Mouse (Mus musculus) MN1 (cell line): ENCODE measurements around the gene Ndufb6.

ENCODE experiments used
- DNase-seq: peaks from one replicate; pipeline ENCODE4 v3.0.0-alpha.2; 2016; ENCODE audit warnings: low spot score

The Ndufb6 gene

GRCm38 (mm10) chr4:40254385-40255103 lies 24.7 kb downstream of the Ndufb6 start:
- DNase-seq: no peak

DNA sequence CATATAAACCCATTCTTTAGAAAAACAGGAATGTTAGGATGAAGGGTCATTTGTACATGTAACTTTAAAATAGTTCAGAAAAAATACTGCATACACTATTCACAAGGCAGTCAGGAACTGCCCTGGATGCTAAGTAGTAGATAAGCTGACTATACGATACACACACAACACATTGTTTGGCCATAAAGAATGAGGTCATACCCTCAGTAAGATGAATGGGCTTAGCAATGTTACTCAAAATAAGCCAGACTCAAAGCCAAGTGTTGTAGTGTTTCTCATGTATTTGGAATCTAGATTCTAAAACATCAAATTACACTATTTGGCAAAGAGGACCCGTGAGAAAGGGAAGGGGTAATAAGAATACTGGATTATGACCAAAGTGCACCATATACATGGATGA lies 25.5 kb downstream of the Ndufb6 start:
- no peak for DNase-seq

- DNase-seq: no peak
Observed at GRCm38 (mm10) chr4:40250984-40251383, 28.2 kb downstream of the Ndufb6 start.

GRCm38 (mm10) chr4:40244035-40244434 lies 35.2 kb downstream of the Ndufb6 start:
- no peak for DNase-seq

DNA sequence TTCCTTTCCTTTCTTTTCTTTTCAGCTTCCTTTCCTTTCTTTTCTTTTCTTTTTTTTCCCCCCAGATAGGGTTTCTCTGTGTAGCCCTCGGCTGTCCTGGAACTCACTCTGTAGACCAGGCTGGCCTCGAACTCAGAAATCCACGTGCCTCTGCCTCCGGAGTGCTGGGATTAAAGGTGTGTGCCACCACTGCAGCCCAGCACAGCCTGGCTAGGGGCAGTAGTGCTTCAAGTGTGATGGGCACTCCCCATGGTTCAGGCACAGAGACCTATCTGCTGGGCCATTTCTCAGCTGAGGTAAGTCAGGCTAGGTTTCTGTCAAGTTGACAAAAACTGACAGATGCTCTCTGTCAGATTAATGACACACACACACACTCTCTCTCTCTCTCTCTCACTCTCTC lies 36.2 kb downstream of the Ndufb6 start:
- DNase-seq: no peak

DNA sequence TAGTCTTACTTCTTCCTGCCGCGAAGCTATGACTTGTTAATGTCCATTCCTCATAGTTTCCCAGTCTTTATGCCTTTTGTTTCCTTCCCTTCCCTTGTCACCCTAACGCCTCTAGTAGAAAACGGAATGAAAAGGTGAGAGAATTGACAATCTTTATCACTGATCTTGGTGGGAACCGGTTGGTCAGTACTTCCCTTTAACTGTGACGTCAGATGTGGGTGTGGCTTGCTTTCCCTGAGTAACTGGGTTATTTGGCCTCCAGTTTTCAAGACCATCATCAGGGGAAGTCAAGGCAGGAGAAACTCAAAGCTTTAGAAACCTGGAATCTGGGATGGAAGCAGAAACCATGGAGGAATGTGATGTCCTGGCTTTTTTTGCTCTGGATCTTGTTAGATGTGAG lies 37.3 kb downstream of the Ndufb6 start:
- DNase-seq: no peak

- DNase-seq: no peak
Observed at GRCm38 (mm10) chr4:40240272-40240744, 38.9 kb downstream of the Ndufb6 start.

GRCm38 (mm10) chr4:40239409-40240271 lies 39.6 kb downstream of the Ndufb6 start, which contains the start of gene Ddx58:
Gene Ddx58, minus strand, starts transcription at chr4:40239828.
- peak; percentile 54 for DNase-seq

DNA sequence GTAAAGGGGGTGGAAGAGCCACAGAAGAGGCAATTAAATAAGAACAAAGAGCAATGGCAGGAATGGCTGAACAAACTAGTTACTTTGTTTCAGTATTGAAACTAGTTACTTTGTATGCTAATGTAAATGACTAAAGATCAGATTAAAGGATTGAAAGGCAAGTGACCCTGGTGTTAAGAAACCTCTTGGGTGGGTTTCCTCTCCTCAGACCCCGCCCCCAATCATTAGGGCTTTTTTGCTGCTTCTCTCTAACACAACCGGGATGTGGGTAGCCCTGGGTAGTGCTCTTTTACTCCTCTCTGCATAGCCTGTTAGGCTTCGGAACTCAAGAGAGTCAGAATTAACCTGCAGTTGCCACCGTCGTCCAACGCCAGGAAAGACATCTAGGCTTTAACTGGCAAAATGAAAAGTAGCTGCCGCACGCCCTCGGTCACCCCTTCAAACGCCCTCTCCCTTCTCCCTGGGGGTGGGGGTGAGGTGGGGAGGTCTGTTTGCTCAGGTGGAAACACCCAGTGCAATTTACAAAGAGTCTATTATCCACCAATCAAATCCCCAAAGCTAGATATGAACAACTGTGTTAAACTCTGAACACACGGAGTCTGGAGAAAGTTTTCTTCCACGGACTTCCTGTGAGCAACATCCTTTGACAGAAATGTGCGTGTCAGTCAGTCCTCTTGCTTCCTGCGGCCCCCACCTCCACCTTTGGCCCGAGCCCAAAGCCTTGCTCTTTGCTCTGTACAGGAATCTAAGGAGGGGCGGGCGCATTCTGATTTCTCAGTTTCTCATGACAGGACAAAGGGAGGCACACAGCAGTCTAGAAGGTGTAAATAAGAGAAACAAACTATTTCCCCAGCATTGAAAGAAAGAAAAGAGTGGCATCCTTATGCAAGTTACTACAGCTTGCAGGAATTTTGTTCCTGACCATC lies 40.5 kb downstream of the Ndufb6 start:
- peak; percentile 15 for DNase-seq

DNA sequence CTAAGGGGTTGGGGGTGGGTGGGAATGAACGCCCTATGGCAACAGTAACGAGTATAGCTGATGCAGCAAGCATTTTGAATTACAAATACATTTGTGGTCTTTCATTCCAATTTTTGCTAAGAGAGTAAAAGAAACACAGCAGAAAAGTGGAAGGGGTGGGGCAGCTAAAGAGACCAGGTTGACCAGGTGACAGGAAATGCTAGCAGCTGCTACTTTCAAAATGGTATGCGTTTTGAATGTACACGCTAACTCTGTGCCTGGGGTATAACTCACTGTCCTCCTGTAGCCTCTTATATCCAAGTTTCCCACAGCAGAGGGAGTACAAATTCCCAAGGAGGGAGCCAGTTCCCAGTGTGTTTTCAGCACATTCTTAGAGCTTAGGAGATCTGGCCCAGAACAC lies 42.4 kb downstream of the Ndufb6 start:
- DNase-seq: no peak

DNA sequence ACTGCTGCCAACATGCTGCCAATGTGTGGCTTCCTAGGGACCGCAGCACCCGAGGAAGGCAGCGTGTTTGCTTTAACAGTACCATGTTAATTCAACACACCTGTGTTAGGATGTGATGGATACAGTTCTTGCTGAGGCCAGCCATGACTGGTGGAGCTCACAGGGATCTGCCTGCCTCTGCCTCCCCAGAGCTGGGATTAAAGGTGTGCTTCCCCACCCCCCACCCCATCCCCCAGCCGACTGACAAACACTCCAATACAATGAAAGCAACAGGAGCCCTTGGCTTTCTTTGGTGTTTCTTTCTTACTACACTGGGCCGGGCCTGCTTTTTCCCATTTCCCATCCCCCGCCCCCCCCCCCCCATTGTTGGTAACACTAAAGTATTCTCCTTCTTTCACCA lies 45.0 kb downstream of the Ndufb6 start:
- no peak for DNase-seq

- DNase-seq: no peak
Observed at GRCm38 (mm10) chr4:40233062-40233664, 46.1 kb downstream of the Ndufb6 start.

DNA sequence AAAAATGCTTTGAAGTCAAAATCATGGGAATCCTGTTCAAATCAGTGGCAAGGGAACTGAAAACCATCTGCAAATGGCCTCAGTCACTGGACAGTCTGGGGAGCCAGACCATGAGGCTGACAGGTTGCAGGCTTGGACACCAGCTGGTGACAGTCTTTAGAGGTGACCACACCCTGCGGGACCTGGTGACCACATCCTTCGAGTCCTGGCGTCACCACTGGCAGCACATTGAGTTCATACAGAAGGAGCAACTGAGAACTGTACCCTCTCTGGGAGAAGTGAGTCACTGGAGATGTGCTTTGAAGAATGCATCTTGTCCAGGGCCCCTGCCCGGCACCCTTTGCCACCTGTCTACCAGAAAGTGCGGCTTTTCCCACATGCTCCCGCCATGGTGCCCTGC lies 49.5 kb downstream of the Ndufb6 start:
- no peak for DNase-seq

DNA sequence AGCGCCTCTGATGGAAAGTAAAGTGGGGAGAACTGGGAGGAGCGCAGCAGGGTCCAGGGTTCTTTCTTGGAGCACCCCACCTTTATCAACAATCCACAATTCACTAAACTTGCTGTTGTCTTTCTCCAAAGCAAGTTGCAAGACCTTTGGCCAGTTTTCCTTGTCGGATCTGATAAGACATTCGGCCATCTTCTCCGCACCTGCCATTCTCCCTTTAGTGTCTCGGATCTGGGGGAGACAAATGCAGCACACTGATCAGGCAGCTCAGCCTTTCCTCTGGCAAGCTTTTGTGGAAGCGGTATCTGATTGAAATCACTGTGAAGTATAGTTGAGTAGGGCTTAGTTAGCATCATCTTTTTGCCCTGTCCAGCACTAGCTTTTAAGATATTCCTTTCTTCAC lies 51.3 kb downstream of the Ndufb6 start:
- DNase-seq: no peak

GRCm38 (mm10) chr4:40227131-40227530 lies 52.1 kb downstream of the Ndufb6 start:
- no peak for DNase-seq

- DNase-seq: no peak
Observed at GRCm38 (mm10) chr4:40226095-40226494, 53.1 kb downstream of the Ndufb6 start.

- DNase-seq: no peak
Observed at GRCm38 (mm10) chr4:40221876-40222585, 57.2 kb downstream of the Ndufb6 start.

- no peak for DNase-seq
Observed at GRCm38 (mm10) chr4:40221004-40221760, 58.0 kb downstream of the Ndufb6 start.
